Mouse (Mus musculus) left cerebral cortex, postnatal 36 days (tissue): ENCODE data around the gene Krr1. TPM values are rescaled to one million over a fixed set of nuclear protein-coding genes. Genes with fewer than 3 reads are reported as not detected.
"Not testable (repeated sequence)": the region's sequence is repeated elsewhere in the genome, so short reads cannot be mapped to it uniquely, and the experiment has no call there.

ENCODE experiments used
- DNase-seq, 2 experiments: peaks; one replicate each; pipeline ENCODE4 v3.0.0; 2021 to 2022; ENCODE audit warnings: low spot score in 2 of 2, mixed read lengths in 1 of 2
- intact Hi-C: fragments of 180-260 bp; cut with DNase I; formaldehyde crosslinking; loops from one replicate; pipeline ENCODE4 v1.15.1; 2025
- total RNA-seq, 2 experiments: library from RNA; stranded (reverse); gene quantifications; 2 replicates each; pipeline ENCODE4 v1.2.3; 2021

Krr1 gene
- total RNA-seq, 2 experiments from 2014 or later, result 35.3 to 38.8 TPM

DNA sequence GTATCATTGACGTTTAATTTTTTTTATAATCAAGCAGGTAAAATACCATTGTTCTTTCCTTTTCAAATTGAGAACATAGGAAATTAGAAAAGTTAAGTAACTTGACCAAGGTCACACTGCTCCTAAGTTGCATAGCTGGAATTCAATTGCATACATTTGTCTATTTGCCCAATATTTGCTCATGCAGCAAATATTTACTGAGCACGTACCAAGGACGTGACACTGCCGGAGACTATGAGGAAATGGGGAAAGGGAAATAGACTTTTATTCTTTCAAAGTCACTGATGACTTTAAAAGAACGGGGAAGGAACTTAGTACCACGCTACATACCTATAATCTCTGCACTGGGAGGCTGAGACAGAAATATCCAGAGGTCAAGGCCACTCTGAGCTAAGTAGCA is 12.0 kb upstream of the Krr1 start:
- intact Hi-C loops, result no loop called here
- DNase-seq, result no peak

DNA sequence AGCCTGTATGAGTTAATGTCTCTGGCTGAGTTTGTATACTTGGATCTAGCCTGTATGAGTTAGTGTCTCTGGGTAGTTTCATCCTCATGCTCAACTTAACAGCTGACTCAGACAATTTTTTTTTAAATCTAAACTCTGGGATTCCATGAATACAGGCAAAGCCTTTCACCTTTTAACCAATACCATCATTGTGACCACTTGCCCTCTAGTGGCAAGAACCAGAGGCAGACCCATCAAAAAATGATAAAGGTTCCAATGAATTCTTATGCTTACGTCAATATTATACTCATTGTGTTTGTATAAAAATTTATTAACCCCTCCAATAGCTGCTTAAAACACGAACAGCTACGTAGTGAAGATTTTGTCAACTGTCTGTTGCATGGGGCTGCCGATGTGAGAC is 6.1 kb upstream of the Krr1 start:
- intact Hi-C loops, result no loop called here
- no peak for DNase-seq

DNA sequence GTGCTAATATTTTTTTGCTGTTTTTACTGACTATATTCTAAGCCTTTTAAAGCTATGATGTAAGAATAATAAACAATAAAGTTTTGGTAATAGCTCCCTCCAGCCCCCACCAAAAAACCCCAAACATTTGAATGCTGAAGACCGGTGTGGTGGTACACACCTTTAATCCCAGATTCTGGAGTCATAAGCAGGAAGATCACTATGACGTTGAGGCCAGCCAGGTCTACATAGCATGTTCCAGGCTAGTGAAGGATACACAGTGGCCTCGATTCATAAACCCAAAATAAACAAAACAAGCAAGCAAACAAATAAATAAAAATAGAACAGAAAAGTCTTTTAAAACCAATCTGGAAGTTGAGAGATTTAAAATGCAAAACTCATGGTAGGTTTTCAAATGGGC is 535 bp upstream of the Krr1 start:
- intact Hi-C loops, result loop anchor here (5.0 kb wide), 1 partner anchor 675 kb away; the partner anchor contains the start of gene Bbs10
- DNase-seq, result no peak

DNA sequence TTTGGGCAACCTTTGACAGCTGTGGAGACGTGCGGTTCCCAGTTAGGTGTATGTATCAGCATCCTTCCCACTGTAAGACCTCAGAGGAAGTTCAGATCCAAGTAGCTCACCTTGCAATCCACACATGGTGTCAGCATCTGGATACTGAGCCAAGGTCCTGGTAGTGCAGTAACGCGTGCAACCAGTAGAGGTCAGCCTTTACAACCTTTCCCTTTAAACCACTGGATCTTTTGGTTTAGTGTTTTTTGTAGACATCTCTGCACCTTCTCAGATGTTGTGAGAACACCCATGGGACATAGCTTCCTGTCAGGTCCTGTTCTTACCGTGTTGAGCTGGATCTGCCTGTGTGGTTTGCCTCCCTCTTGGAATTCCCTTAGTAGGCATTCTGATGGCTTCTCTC is 5.1 kb downstream of the Krr1 start:
- intact Hi-C loops, result loop anchor here (5.0 kb wide), 2 partner anchors 130 to 185 kb away; partner anchors contain the start of genes Caps2 and Glipr1l3
- DNase-seq, result peak; percentile 24 to 40

DNA sequence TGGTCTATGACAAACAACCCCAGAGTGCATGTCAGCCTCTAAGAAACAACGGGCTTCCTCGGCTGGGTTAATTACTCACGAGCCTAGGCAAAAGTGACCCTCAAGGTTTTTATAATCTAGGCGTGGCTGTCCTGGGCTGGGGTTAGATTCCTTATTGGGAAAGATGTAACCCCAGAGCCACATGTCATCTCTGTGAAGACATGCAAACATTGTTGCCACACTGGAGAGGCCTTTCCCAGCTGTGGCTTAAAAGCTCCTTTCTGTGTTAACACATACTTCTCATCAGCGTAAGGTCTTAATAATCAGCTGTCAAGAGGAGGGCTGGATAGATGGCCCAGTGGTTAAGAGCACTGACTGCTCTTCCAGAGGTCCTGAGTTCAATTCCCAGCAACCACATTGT is 10.6 kb downstream of the Krr1 start:
- intact Hi-C loops, result no loop called here
- no peak for DNase-seq

DNA sequence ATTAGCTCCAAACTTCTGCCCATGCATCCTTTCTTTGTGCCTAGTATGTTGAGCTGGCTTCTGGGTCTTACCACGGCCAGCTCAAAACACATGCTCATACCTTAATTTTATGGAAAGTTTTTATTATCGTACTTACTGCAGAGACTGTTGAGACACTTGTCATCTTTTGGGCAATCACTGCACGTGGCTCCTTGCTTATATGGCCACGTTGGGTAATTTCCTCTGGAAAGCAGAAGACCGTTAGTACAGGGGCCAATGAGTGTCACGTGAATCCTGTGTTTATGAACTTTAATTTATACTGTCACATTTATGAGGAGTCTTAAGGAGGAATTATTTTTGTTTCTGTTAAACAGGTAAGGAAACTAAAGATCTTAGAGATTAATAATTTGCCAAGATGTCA is 14.0 kb downstream of the Krr1 start:
- DNase-seq, result no peak

DNA sequence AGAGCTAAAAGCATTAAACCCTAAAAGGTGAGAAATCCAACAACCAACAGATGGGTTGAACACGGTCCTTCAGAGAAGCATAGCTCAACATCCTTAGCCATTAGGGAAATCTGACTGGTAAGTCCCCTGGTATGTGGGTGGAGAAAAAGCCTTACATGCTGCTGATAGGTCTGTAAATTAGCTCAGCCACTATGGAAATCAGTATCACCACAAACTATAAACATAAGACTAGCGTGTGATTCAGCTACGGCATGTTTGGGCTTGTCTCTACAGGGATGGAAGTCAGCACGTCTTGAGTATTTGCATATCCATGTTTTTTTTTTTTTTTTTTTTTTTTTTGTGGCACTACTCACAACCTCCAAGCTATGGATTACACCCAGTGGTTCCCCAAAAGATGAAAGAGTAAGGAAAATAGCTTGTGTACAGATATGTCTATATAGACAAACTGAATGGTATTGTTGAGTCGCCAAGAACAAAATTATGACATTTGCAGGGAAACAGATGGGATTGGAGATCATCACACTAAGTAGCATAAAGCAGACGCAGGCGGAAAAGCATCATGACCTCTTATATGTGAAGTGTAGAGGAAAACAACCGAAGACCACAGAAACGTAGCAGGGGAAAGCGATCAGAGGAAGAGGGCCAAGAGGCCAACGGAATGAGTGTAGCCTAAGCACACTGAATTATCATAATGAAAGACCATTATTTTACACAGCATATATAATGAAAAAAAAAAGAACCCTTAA is 23.5 kb downstream of the Krr1 start:
- no peak for DNase-seq
- intact Hi-C loops, result no loop called here

More for the DNA sequence above, 14.0 kb downstream of the Krr1 start:
- intact Hi-C loops, result no loop called here

DNA sequence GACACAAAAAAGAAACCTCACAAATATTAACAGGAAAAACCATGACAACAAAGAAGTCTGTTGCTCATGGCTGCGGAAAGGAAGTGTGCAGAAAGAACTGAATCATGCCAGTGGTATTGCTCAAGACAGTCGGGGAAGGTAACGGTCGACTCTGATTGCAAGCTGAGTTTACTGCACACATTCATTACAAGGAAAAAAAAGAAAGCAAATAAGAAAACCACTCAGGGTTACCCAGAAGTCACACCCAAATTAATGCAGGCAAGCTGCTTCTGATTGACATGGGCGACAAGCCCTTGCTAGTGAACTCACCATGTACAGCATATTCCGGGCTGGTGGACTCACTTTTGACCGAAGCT is 24.1 kb downstream of the Krr1 start:
- intact Hi-C loops, result no loop called here
- no peak for DNase-seq

DNA sequence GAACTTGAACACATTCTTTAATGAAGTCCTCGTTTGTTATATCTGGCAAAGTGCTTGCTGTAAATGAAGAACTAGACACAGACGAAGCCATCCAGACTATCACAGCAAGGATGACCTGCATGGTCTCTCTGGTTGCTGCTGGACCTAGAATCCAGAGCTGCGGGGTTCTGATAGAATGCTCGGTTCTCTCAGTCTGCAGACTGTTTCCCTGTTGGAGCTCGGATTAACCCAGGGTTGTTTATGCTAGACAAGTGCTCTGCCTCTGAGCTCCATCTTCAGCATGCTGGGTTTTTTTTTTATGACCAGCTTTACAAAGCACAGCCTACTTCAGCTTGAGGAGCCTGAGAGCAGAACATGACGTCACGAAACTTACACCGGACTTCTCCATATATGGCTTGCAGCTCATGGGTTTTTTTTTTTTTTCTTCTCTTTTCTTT is 24.5 kb downstream of the Krr1 start:
- intact Hi-C loops, result no loop called here
- no peak for DNase-seq

DNA sequence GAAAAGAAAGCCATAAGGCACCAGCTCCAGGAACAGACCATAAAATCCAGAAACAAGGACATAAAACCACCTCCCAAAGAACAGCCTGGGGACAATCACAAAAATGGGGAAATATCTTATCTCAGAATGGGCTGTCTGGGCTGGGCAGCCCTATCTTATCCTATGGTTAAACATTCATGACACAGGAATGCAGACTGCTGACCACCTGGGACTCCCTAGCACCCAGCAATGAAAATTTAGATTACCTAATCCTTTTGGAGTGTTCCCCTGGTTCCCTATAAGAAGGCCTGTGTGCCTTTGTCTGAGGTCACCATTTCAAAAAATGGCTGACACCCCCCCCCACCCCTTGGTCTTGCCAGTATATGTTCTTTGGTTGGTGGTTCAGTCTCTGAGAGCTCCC is 25.2 kb downstream of the Krr1 start:
- DNase-seq, result no peak

DNA sequence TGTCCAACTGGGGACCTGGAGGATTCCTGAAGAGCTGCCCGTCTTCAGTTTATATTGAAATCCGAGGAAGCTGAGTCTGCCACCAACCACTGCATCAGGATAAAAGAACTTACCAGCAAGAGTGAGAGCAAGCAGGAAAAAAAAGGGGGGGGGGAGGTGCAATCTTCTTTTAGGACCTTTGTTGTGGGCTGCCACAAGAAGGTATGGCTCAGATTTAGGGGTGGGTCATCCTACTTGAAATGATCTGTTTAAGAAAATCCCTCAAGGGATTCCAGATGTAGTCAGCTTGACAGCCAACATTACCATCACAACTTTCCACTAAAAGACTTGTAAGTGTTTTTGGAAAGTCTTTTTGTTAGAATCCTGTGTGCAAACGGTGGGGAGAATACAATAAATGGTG is 27.3 kb downstream of the Krr1 start:
- no peak for DNase-seq

More for the DNA sequence above, 25.2 kb downstream of the Krr1 start:
- intact Hi-C loops, result no loop called here

DNA sequence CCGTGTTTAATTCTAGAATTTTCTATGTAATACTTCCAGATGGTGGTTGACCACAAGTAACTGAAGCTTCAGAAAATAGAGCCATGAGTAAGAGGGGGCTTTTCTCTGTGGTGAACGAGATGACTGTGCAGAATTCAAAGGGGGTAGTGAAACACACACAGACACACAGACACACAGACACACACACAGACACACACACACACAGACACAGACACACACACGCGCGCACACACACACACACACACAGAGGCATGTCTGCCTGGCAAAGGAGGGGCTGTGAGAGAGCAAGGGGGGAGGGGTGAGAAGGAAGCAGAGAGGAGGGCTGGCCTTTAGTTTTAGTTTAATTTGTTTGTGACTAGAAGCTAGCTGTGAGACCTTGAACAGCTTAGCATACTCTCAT is 28.1 kb downstream of the Krr1 start:
- no peak for DNase-seq
- intact Hi-C loops, result no loop called here

More for the DNA sequence above, 27.3 kb downstream of the Krr1 start:
- intact Hi-C loops, result no loop called here

DNA sequence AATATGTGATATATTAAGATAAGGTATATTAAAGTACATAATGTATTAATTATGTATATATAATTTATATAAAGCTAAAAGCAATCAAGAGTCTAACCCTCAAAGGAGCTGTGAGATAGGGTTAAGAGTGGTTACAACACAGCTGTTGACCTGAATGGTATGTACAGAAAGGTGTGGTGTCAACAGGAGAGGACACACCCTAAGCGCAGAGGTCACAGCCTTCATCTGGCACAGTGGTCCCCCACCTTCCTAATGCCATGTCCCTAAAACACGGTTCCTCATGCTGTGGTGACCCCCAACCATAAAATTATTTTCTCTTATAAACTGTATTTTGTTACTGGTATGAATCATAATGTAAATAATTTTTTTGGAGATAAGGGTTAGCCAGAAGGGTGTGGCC is 28.9 kb downstream of the Krr1 start:
- intact Hi-C loops, result no loop called here
- no peak for DNase-seq

DNA sequence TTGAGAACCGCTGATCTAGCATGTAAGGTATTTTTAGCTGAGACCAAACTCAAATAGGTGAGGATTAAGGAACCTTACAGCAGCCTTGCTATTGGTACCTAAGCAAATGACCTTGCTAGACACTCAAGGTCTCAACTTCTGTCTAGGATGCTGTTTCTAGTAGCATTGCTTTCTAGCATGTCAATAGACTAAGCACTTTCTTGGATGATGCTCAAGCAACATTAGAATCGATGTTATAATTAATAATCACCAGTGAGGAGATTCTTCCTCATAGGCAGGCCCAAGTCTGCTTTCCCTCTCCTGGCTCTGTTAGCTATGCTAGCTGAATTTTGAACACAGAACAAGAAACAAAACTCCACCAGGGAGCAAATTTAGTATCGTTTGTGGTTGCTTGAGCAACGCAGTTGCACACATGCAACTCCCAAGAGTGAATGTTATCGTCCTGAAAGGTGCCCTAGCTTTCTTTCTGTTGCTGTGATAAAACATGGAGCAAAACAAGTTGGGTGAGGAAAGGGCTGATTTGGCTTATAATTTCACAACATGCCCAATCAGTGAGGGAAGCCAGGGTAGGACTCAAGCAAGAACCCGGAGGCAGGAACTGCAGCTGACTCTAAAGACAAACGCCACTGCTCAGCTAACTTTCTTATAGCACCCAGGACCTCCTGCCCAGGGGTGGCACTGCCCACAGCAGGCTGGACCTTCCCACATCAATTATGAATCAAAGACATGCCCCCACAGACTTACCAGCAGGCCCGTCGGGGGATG is 29.5 kb downstream of the Krr1 start:
- intact Hi-C loops, result no loop called here
- DNase-seq, result no peak

DNA sequence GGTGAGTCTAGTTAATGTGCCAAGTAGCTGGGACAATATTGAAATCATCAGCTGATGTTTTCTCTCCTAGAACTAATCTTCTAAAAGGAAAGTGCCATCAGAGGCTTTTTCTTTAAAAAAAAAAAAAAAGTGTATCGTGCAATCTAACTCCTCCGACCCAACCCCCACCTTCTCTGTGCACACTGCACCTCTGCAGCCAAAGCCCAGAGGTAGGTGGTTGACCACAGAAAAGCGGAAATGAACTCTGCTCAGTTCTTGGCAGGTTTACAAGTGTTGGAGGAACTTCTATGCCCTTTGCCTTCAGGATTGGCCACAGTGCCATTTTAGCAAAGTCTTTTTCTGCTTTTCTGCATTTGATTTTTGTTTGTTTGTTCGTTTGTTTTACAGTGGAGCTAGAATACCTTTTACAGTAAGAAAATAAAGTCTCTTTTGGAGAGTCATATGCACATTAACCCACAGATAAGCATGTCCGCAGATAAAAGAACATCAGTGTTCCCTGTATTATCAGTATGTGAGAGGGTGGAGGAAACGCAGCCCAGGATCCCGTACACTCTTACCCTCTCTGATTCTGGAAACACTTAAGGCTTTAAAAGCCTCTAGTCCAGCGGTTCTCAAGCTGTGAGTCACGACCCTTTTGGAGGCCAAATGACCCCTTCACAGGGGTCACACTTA is 30.2 kb downstream of the Krr1 start, which contains the start of gene Glipr1:
TSS of gene Glipr1 (minus strand) at position 88 of the 672 bp plus-strand sequence.
- intact Hi-C loops, result no loop called here
- DNase-seq, result no peak

DNA sequence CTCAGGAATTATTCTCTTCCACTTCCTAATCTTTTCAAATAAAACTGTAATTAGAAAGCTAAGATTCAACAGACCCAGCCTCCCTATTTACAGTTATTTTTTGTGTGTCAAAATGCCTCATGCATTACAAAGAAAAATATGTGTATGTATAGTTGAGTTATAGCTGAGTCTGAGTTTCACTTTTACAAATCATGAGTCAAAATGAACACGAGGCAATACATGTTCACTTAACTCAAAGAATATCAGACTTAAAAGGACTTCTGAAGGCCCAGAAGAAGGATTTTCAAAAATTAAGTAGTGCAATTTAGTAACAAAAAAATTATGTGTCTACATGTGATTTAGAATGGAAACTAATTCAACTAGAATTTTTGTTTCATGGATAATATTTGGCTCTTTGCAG is 37.0 kb downstream of the Krr1 start:
- DNase-seq, intact Hi-C loops: not testable (repeated sequence)

DNA sequence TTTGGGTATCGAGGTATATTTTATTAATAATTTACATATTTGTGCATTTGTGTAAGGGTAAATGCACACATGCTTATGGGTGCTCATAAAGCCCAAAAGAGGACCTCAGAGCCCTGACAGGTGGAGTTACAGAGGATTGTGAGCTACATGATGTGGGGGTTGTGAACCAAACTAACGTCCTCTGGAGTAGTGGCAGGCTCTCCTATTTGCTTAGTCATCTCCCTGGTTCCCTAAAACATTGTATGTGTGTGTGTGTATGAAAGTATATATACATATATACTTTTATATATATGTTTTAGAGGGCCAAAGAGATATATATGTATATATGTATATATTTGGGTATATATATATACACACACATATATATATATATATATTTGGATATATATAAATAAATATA is 51.1 kb downstream of the Krr1 start:
- intact Hi-C loops, result loop anchor here (5.0 kb wide), 1 partner anchor 179 kb away; no protein-coding TSS in a partner anchor

DNA sequence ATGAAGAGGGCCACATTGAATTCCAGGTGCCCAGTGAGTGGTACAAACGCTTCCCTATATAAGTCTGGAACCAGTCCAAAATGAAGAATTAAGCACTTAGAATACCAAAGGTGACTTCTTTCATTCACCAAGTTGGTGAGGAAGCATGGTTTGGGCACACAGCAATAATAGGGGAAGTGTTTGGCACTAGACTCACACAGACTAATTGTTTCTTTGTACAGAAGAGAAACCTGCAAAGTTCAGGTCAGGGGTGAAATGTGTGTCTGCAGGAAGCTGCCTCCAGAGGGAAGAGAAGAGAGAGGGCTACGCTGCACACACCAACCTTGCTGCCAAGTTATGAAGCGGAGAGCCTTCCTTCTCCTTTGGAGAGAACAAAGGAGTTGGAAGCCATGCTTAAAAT is 56.2 kb downstream of the Krr1 start:
- intact Hi-C loops, DNase-seq: not testable (repeated sequence)

More for the DNA sequence above, 51.1 kb downstream of the Krr1 start:
- DNase-seq, result no peak
